Comparison of ENCODE assay signal across 13 mouse cellular contexts in the genomic region with DNA sequence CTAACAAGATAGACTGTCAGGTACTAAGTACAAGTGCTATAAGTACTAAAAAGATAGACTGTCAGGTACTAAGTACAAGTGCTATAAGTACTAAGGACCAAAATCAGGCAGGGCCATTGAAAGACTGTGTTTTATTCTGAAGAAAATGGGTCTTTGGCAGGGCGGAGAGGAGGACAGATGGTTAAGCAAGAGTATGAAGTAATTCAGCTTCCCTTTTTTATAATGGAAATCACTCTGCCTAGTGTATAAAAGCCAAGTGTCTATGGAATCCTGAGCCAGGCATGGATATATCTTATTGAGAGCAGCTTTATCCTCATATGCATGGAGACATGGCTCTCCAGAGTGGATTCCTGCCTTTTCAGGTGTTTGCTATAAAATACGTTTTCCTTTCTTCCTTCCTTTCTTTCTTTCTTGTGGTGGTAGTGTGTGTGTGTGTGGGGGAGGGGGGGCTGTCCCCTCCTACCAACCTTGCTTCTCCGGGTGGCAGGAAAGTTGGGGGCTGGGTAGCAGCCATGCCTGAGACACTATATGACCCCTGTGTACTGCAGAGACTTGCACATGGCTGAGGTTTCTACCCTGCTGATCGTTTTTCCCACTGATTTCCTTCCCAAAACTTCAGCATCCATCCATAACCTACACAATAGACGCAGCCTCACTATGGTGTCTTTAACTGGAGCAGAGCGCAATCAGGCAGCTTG. TPM values are rescaled to one million over a fixed set of nuclear protein-coding genes. Genes with fewer than 3 reads are reported as not detected.
DNase-seq lines count a peak whose midpoint lies in the region; ATAC-seq and TF ChIP-seq lines count a peak whose summit lies in the region.
"Had no signal": no experiment of that assay in that cellular context is flagged by ENCODE, and none has a peak within 500 bp of the region (broad histone marks: within the 10 kb centered on the region; RNA-seq: fewer than 3 reads in every experiment).

No protein-coding gene starts in this region.

- DNase-seq in liver, embryonic 14.5 days (ENCODE audit: low read depth in 3 of 3, low spot score in 3 of 3): no peak
- DNase-seq in liver (no peak), adipocyte (ENCODE audit: low spot score) (peak; percentile 12)
- DNase-seq in brain, embryonic 14.5 days (ENCODE audit: low read depth): peak; percentile 87
- no peak for DNase-seq in Muller cell, postnatal 12 days (ENCODE audit: inconsistent ontology term)
- DNase-seq in lung, postnatal 10 days: no peak
- DNase-seq: kidney, postnatal 10 days had no signal

- H3K36me3 ChIP-seq in liver, embryonic 14.5 days (replicated peaks; ENCODE audit: control insufficient read depth, insufficient read depth, low read depth): no peaks in the 10 kb centered on the region
- H3K36me3 ChIP-seq: intestine, embryonic 15.5 days; limb, embryonic 12.5 days had no signal

- no peak overlapping the region for H3K4me3 ChIP-seq in liver, embryonic 14.5 days (ENCODE audit: insufficient read depth in 1 of 2, low read depth in 2 of 2, low read length in 2 of 2)
- H3K4me3 ChIP-seq: intestine, embryonic 15.5 days; limb, embryonic 12.5 days; myocyte had no signal

- no peak for TF ChIP-seq EP300 in liver, embryonic 14.5 days (IDR thresholded peaks at IDR 0.05; ENCODE audit: low read depth)

- 59% methylated on average over 6 of the region's 6 CpGs for WGBS in liver, embryonic 14.5 days (ENCODE audit: insufficient replicate concordance)

- no peak for TF ChIP-seq CTCF in liver, embryonic 14.5 days (IDR thresholded peaks at IDR 0.05; ENCODE audit: low read depth)
- TF ChIP-seq CTCF in brain, embryonic 14.5 days (IDR thresholded peaks at IDR 0.05; ENCODE audit: borderline replicate concordance, extremely low read depth, insufficient read depth, insufficient read length): no peak

- peak overlapping the region; percentile 35; the same call in 1 of the 2 replicates for H3K27ac ChIP-seq in liver, embryonic 14.5 days
- H3K27ac ChIP-seq: intestine, embryonic 15.5 days; limb, embryonic 12.5 days had no signal

- H3K9ac ChIP-seq in liver, embryonic 14.5 days (replicated peaks): no peak overlapping the region
- H3K9ac ChIP-seq: intestine, embryonic 15.5 days; limb, embryonic 12.5 days had no signal

- H3K4me2 ChIP-seq in liver, embryonic 14.5 days (ENCODE audit: low read depth): no peak overlapping the region
- H3K4me2 ChIP-seq: heart, embryonic 11.5 days; intestine, embryonic 15.5 days; limb, embryonic 12.5 days had no signal

- H3K9me3 ChIP-seq in liver, embryonic 14.5 days (ENCODE audit: control insufficient read depth, low read length): no peaks in the 10 kb centered on the region
- H3K9me3 ChIP-seq: intestine, embryonic 15.5 days; limb, embryonic 12.5 days had no signal

- TF ChIP-seq POLR2A in brain, embryonic 14.5 days (IDR thresholded peaks at IDR 0.05; ENCODE audit: borderline replicate concordance, extremely low read depth, insufficient read depth, insufficient read length, poor library complexity, severe bottlenecking): no peak

- H3K27me3 ChIP-seq in liver, embryonic 14.5 days (ENCODE audit: control insufficient read depth, insufficient read depth, low read length): no peaks in the 10 kb centered on the region
- H3K27me3 ChIP-seq: intestine, embryonic 15.5 days; limb, embryonic 12.5 days; Patski had no signal

- H3K4me1 ChIP-seq in liver, embryonic 14.5 days (replicated peaks; ENCODE audit: control insufficient read depth in 2 of 2, insufficient read depth in 2 of 2, low read length in 1 of 2): peaks cover 39 to 45% of the 10 kb centered on the region in 2 experiments

- ATAC-seq in liver, embryonic 14.5 days (ENCODE audit: insufficient read depth): no peak
- peak; percentile 89 for ATAC-seq in granulocyte monocyte progenitor cell, adult 5-6 weeks (replicated peaks; ENCODE audit: poor library complexity, severe bottlenecking)
- ATAC-seq: intestine, embryonic 15.5 days; Patski had no signal

RNA-seq across cellular contexts. Expression of gene Ntn4, which starts 40.3 kb away (rescaled TPM):
- polyA plus RNA-seq in liver, embryonic 14.5 days (2012; rRNA removed): 0.44 and 0.52 TPM in 2 replicates
- polyA plus RNA-seq in liver, embryonic 14.5 days (2014; fragmentation: Nextera tagmentation; extraction: Ambion mirVana): 0.05 and 0.11 TPM in 2 replicates
- 5.9 and 8.3 TPM in 2 replicates for polyA plus RNA-seq in brain, embryonic 14.5 days (2012; rRNA removed)
- not detected in 2 replicates for total RNA-seq in granulocyte monocyte progenitor cell, adult 5-6 weeks (2014; fragmentation: Nextera tagmentation)
- total RNA-seq in granulocyte monocyte progenitor cell, adult 5-6 weeks (2017): not detected in 2 replicates

Comparison
In these comparisons a context has a peak if more than half of its experiments do, and no peak if none do; other contexts are left out.
1. DNase-seq: peak in adipocyte (single experiment) and brain, embryonic 14.5 days (single experiment); none in liver, embryonic 14.5 days (0 of 3), liver (single experiment), Muller cell, postnatal 12 days (single experiment) and lung, postnatal 10 days (single experiment).